Mouse (Mus musculus) midbrain, embryonic 16.5 days (tissue): Measurements from ENCODE around the gene 2310034G01Rik. TPM values are rescaled to one million over a fixed set of nuclear protein-coding genes. Genes with fewer than 3 reads are reported as not detected.

Experiments used
- ATAC-seq: fragments of 200-750 bp; cut with Nextera tagmentation; 2 replicates; pipeline ENCODE4 v1.8.0; 2017; ENCODE audit warnings: moderate TSS enrichment
- H3K27ac ChIP-seq: fragments of 300-500 bp; sonication (generic); 2 replicates; pipeline ENCODE4 v1.5.1; 2014; ENCODE audit warnings: mild to moderate bottlenecking, low read length, mixed read lengths
- H3K27me3 ChIP-seq: fragments of 300-500 bp; sonication (generic); 2 replicates; pipeline ENCODE4 v1.6.1; 2014; ENCODE audit warnings: low read depth, low read length, mixed read lengths; ENCODE audit not compliant: control insufficient read depth, insufficient read depth
- H3K36me3 ChIP-seq: fragments of 300-500 bp; sonication (generic); 2 replicates; pipeline ENCODE4 v1.6.1; 2014; ENCODE audit warnings: mild to moderate bottlenecking, low read length, moderate library complexity, mixed read lengths; ENCODE audit not compliant: control insufficient read depth, insufficient read depth
- H3K4me1 ChIP-seq: fragments of 300-500 bp; sonication (generic); 2 replicates; pipeline ENCODE4 v1.6.1; 2014; ENCODE audit warnings: mild to moderate bottlenecking, low read length, mixed read lengths; ENCODE audit not compliant: control insufficient read depth, insufficient read depth
- H3K4me2 ChIP-seq: fragments of 300-500 bp; sonication (generic); 2 replicates; pipeline ENCODE4 v1.6.1; 2014; ENCODE audit warnings: mild to moderate bottlenecking, low read length, mixed read lengths
- H3K4me3 ChIP-seq: fragments of 300-500 bp; sonication (generic); 2 replicates; pipeline ENCODE4 v1.5.1; 2014; ENCODE audit warnings: low read depth, mild to moderate bottlenecking, low read length, moderate library complexity, mixed read lengths
- H3K9ac ChIP-seq: fragments of 300-500 bp; sonication (generic); 2 replicates; pipeline ENCODE4 v1.6.1; 2014; ENCODE audit warnings: low read depth, low read length, mixed read lengths
- H3K9me3 ChIP-seq: fragments of 300-500 bp; sonication (generic); replicated peaks from 2 replicates; pipeline ENCODE4 v1.6.1; 2014; ENCODE audit warnings: mild to moderate bottlenecking, low read length, mixed read lengths; ENCODE audit not compliant: control insufficient read depth, poor library complexity, severe bottlenecking
- WGBS: fragments of 180-500 bp; shearing (Covaris S2); extraction: QIAGEN DNeasy Blood & Tissue Kit; methylation state at CpG from one replicate; pipeline ENCODE4 v1.1.7; 2014; 5-methylcytosine and 5-hydroxymethylcytosine counted together
- microRNA counts: library from miRNA; unstranded; fragments of <30 nt; microRNA quantifications from one replicate; lab custom pipeline; 2016
- microRNA-seq: library from miRNA; unstranded; fragments of <30 nt; microRNA quantifications from one replicate; pipeline ENCODE4, GENCODE M21; 2017
- polyA plus RNA-seq: library from polyadenylated mRNA; unstranded; fragments of >200 nt; fragmentation: Nextera tagmentation; extraction: Ambion mirVana; gene quantifications from 2 replicates; pipeline ENCODE4 v1.2.1, GENCODE M21; 2015

2310034G01Rik gene
- polyA plus RNA-seq, 1 experiment from 2014 or later: 1.4 TPM

DNA sequence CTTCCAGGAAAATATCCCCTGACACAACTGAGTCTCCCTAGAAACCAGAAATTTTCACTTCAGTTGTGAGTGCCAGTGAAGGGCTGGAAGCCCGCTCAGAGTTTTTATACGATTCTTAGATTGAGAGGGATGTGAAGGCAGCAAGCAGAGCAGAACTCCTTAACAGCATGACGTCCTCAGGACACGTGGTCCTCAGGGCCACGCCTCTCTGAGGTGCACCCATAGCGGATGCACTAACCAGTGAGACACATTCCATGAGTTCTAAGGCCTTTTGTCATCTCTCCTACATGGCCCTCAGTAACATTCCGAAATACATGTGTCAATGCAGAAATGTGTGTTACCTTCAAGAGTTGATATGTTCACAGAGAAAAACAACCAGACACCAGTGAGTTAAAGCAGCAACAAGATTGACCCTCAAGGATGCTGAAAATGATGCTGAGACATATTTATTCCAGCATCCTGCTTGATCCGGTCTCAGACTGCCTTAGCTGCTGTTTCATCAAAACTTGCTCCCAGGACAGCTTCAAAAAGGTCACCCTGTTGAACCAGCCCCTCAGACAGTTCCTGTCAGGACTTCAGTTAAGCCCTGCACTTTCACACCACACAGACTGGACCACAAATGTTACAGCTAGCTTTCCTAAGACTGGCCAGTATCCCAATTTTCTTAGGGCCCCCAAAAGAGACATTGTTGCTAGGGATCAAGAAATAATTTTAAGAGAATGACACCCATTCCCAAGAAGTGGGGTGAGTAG is 49.6 kb downstream of the 2310034G01Rik start:
- Histone ChIP-seq H3K27me3 (peaks cover 13% of the 10 kb centered on the region; the same call in 1 of the 2 replicates), H3K4me1 (peaks cover 13% of the 10 kb centered on the region), H3K4me2 (no peak overlapping the region), H3K27ac (no peak overlapping the region), H3K9ac (no peak overlapping the region), H3K9me3 (no peaks in the 10 kb centered on the region), H3K36me3 (no peaks in the 10 kb centered on the region), H3K4me3 (no peak overlapping the region)
- ATAC-seq: no peak
- WGBS: 38% methylated on average over 8 of the region's 8 CpGs

MicroRNA genes within 50 kb of the gene (microRNA counts, 519-probe panel; counts per million panel counts)
- microRNA mmu-miR-146b (lab: Ali Mortazavi, UCI): 1,966 counts per million, percentile 46 among the panel's probes with 10 or more counts

Small RNA genes within 50 kb of the gene (microRNA-seq; reads per million reads assigned to microRNA genes)
- gene Mir146b: 2.8 reads per million, percentile 12 among the genes with 10 or more reads in this experiment

Other genes with a start within 250 kb of the 2310034G01Rik start
- 0.15 and 0.17 TPM in 2 replicates for gene Elovl3, start 218.4 kb downstream of the 2310034G01Rik start, polyA plus RNA-seq
- 1.6 and 2.0 TPM in 2 replicates for gene Pitx3, start 202.0 kb downstream of the 2310034G01Rik start, polyA plus RNA-seq
- 62.8 and 66.9 TPM in 2 replicates for gene Gbf1, start 197.8 kb downstream of the 2310034G01Rik start, polyA plus RNA-seq
- 1.3 and 1.5 TPM in 2 replicates for gene Nfkb2, start 46.0 kb downstream of the 2310034G01Rik start, polyA plus RNA-seq
- 129 and 146 TPM in 2 replicates for gene Psd, start 23.1 kb downstream of the 2310034G01Rik start, polyA plus RNA-seq
- gene Fbxl15, start 22.1 kb downstream of the 2310034G01Rik start, polyA plus RNA-seq: 49.5 and 51.3 TPM in 2 replicates
- gene Cuedc2, start 11.6 kb downstream of the 2310034G01Rik start, polyA plus RNA-seq: 313 and 332 TPM in 2 replicates
- gene Mfsd13a, start 9.2 kb downstream of the 2310034G01Rik start, polyA plus RNA-seq: 10.7 and 11.8 TPM in 2 replicates
- gene Actr1a, start 45.4 kb upstream of the 2310034G01Rik start, polyA plus RNA-seq: 378 and 383 TPM in 2 replicates
- gene Sufu, start 46.6 kb upstream of the 2310034G01Rik start, polyA plus RNA-seq: 19.0 and 22.5 TPM in 2 replicates
- gene Trim8, start 151.4 kb upstream of the 2310034G01Rik start, polyA plus RNA-seq: 25.9 and 26.8 TPM in 2 replicates
- gene Arl3, start 222.9 kb upstream of the 2310034G01Rik start, polyA plus RNA-seq: 213 and 226 TPM in 2 replicates
- 9.7 and 12.8 TPM in 2 replicates for gene Sfxn2, start 223.1 kb upstream of the 2310034G01Rik start, polyA plus RNA-seq
- 34.0 and 34.8 TPM in 2 replicates for gene Wbp1l, start 248.8 kb upstream of the 2310034G01Rik start, polyA plus RNA-seq